8 mouse cellular contexts compared by ENCODE assay signal in genomic region chr2:106695734-106696022, GRCm38 (mm10). TPM values are rescaled to one million over a fixed set of nuclear protein-coding genes. Genes with fewer than 3 reads are reported as not detected.
DNase-seq lines count a peak whose midpoint lies in the region; ATAC-seq and TF ChIP-seq lines count a peak whose summit lies in the region.
"Had no signal": no experiment of that assay in that cellular context is flagged by ENCODE, and none has a peak within 500 bp of the region (broad histone marks: within the 10 kb centered on the region; RNA-seq: fewer than 3 reads in every experiment).

No protein-coding gene starts in this region.

- no peak overlapping the region for H3K9ac ChIP-seq in intestine, embryonic 15.5 days
- peak overlapping the region; percentile 96; the same call in 1 of the 2 replicates for H3K9ac ChIP-seq in midbrain, postnatal 0 days (replicated peaks; ENCODE audit: low read length, poor library complexity, severe bottlenecking)

- H3K27ac ChIP-seq in embryonic fibroblast, embryonic 13.5 days (ENCODE audit: insufficient read depth, low read length), result no peak overlapping the region
- H3K27ac ChIP-seq in intestine, embryonic 15.5 days, result no peak overlapping the region
- peak overlapping the region; percentile 96; the same call in 1 of the 2 replicates for H3K27ac ChIP-seq in midbrain, postnatal 0 days (ENCODE audit: low read depth, low read length)

- no peaks in the 10 kb centered on the region for H3K27me3 ChIP-seq in intestine, embryonic 15.5 days (replicated peaks)
- no peaks in the 10 kb centered on the region for H3K27me3 ChIP-seq in midbrain, postnatal 0 days (ENCODE audit: insufficient read depth, low read length)

- no peaks in the 10 kb centered on the region for H3K9me3 ChIP-seq in intestine, embryonic 15.5 days
- no peaks in the 10 kb centered on the region for H3K9me3 ChIP-seq in midbrain, postnatal 0 days (ENCODE audit: low read length)
- H3K9me3 ChIP-seq: megakaryocyte, embryonic 14.5 days had no signal

- no peak for TF ChIP-seq POLR2A in embryonic fibroblast, embryonic 13.5 days (IDR thresholded peaks at IDR 0.05; ENCODE audit: low read depth, low read length)

- peak overlapping the region; percentile 98 for H3K4me2 ChIP-seq in intestine, embryonic 15.5 days (replicated peaks)
- H3K4me2 ChIP-seq in midbrain, postnatal 0 days (ENCODE audit: low read depth, low read length, poor library complexity, severe bottlenecking), result peak overlapping the region; percentile 95

- DNase-seq in left cerebral cortex, postnatal 25 days (ENCODE audit: low spot score in 2 of 2), result peak; percentile 37 to 44
- no peak for DNase-seq in left cerebral cortex, adult 11 months (ENCODE audit: low spot score)
- no peak for DNase-seq in midbrain, postnatal 0 days (ENCODE audit: low spot score)
- DNase-seq in gastrocnemius, adult 18-20 months (ENCODE audit: low spot score), result no peak
- DNase-seq in ovary, postnatal 14 days (ENCODE audit: low spot score), result no peak

- TF ChIP-seq CTCF in embryonic fibroblast, embryonic 13.5 days (IDR thresholded peaks at IDR 0.05; ENCODE audit: borderline replicate concordance, insufficient read depth, low read length), result no peak
- TF ChIP-seq CTCF in midbrain, postnatal 0 days (IDR thresholded peaks at IDR 0.05), result no peak

- 0 out of 2 replicates have a peak, but pooled peaks cover 3% of the 10 kb centered on the region for H3K4me1 ChIP-seq in embryonic fibroblast, embryonic 13.5 days (ENCODE audit: control insufficient read depth, insufficient read depth, low read length)
- peaks cover 6% of the 10 kb centered on the region for H3K4me1 ChIP-seq in intestine, embryonic 15.5 days (replicated peaks)
- no peaks in the 10 kb centered on the region for H3K4me1 ChIP-seq in midbrain, postnatal 0 days (ENCODE audit: insufficient read depth, low read length)

- intact Hi-C loops in left cerebral cortex, postnatal 25 days (cut with DNase I), result loop anchor here (2.0 to 5.0 kb wide), 5 partner anchors 23 to 265 kb away; no protein-coding TSS in a partner anchor

- H3K4me3 ChIP-seq in embryonic fibroblast, embryonic 13.5 days (ENCODE audit: insufficient read depth, low read length), result peak overlapping the region; percentile 76
- H3K4me3 ChIP-seq in intestine, embryonic 15.5 days (replicated peaks), result peak overlapping the region; percentile 95
- H3K4me3 ChIP-seq in midbrain, postnatal 0 days (ENCODE audit: low read depth, low read length), result peak overlapping the region; percentile 95

- no peak for ATAC-seq in intestine, embryonic 15.5 days
- no peak for ATAC-seq in midbrain, postnatal 0 days (ENCODE audit: low FRiP score)

- 3% methylated on average over 13 of the region's 13 CpGs for WGBS in intestine, embryonic 15.5 days
- WGBS in midbrain, postnatal 0 days, result under 1% methylated on average over 13 of the region's 13 CpGs

- no peaks in the 10 kb centered on the region for H3K36me3 ChIP-seq in intestine, embryonic 15.5 days
- no peaks in the 10 kb centered on the region for H3K36me3 ChIP-seq in midbrain, postnatal 0 days (ENCODE audit: insufficient read depth, low read length)

RNA-seq across cellular contexts. Expression of gene Mpped2, which starts 2.6 kb away (rescaled TPM):
- 10 to 100 TPM; 30.6 to 34.6 TPM for total RNA-seq in left cerebral cortex, postnatal 25 days (2021)
- polyA plus RNA-seq in embryonic fibroblast, embryonic 13.5 days (2011; ENCODE audit: insufficient read length, low read depth, missing spikeins), result 4.3 and 9.8 TPM in 2 replicates
- polyA plus RNA-seq in intestine, embryonic 15.5 days (2015; fragmentation: Nextera tagmentation; extraction: Ambion mirVana), result 27.5 and 28.6 TPM in 2 replicates
- 42.6 and 43.2 TPM in 2 replicates for total RNA-seq in midbrain, postnatal 0 days (2014; rRNA removed)
- polyA plus RNA-seq in midbrain, postnatal 0 days (2015; fragmentation: Nextera tagmentation; extraction: Ambion mirVana), result 79.4 and 84.6 TPM in 2 replicates
- 1 to 10 TPM; 4.6 to 7.4 TPM for total RNA-seq in gastrocnemius, adult 18-20 months (2021)

Comparison
In these comparisons a context has a peak if more than half of its experiments do, and no peak if none do; other contexts are left out.
1. DNase-seq: peak in left cerebral cortex, postnatal 25 days (2 of 2); none in left cerebral cortex, adult 11 months (single experiment), midbrain, postnatal 0 days (single experiment), gastrocnemius, adult 18-20 months (single experiment) and ovary, postnatal 14 days (single experiment).
2. Peak in every context shown above with its lines, with median percentiles within 50 percentile points of each other: H3K4me3 ChIP-seq.